Mouse (Mus musculus): ENCODE results near the gene Rims1. TPM values are rescaled to one million over a fixed set of nuclear protein-coding genes. Genes with fewer than 3 reads are reported as not detected.
A peak's percentile ranks its signal among the peaks of the same experiment; 100 is the strongest.

Rims1 gene
- polyA plus RNA-seq, 1 experiment, result not detected

GRCm38 (mm10) chr1:22585560-22585959 lies 220.2 kb downstream of the Rims1 start:
- WGBS, result 76% methylated on average over 3 of the region's 3 CpGs
- Histone ChIP-seq H3K4me1 (ENCODE audit: control insufficient read depth, insufficient read depth, low read length) (no peaks in the 10 kb centered on the region), H3K27ac (ENCODE audit: insufficient read depth, low read depth, low read length) (no peak overlapping the region), H3K4me3 (ENCODE audit: insufficient read depth, low read depth, low read length) (no peak overlapping the region)
- TF ChIP-seq POLR2A (IDR thresholded peaks at IDR 0.05; ENCODE audit: insufficient read depth, low read depth, low read length), result no peak
- no peak for TF ChIP-seq CTCF (IDR thresholded peaks at IDR 0.05; ENCODE audit: insufficient read depth, low read depth, low read length)

GRCm38 (mm10) chr1:22579470-22579869 lies 226.3 kb downstream of the Rims1 start:
- TF ChIP-seq CTCF (IDR thresholded peaks at IDR 0.05; ENCODE audit: insufficient read depth, low read depth, low read length) (no peak), POLR2A (IDR thresholded peaks at IDR 0.05; ENCODE audit: insufficient read depth, low read depth, low read length) (no peak)
- no peaks in the 10 kb centered on the region for H3K4me1 ChIP-seq (ENCODE audit: control insufficient read depth, insufficient read depth, low read length)
- 86% methylated on average over 3 of the region's 3 CpGs for WGBS
- no peak overlapping the region for H3K27ac ChIP-seq (ENCODE audit: insufficient read depth, low read depth, low read length)
- no peak overlapping the region for H3K4me3 ChIP-seq (ENCODE audit: insufficient read depth, low read depth, low read length)

GRCm38 (mm10) chr1:22572720-22573119 lies 233.1 kb downstream of the Rims1 start:
- 100% methylated on average over 1 of the region's 1 CpGs for WGBS
- no peaks in the 10 kb centered on the region for H3K4me1 ChIP-seq (ENCODE audit: control insufficient read depth, insufficient read depth, low read length)
- no peak overlapping the region for H3K27ac ChIP-seq (ENCODE audit: insufficient read depth, low read depth, low read length)
- TF ChIP-seq POLR2A (IDR thresholded peaks at IDR 0.05; ENCODE audit: insufficient read depth, low read depth, low read length), result no peak
- TF ChIP-seq CTCF (IDR thresholded peaks at IDR 0.05; ENCODE audit: insufficient read depth, low read depth, low read length), result no peak
- H3K4me3 ChIP-seq (ENCODE audit: insufficient read depth, low read depth, low read length), result no peak overlapping the region

GRCm38 (mm10) chr1:22546273-22546672 lies 259.5 kb downstream of the Rims1 start:
- Histone ChIP-seq H3K27ac (ENCODE audit: insufficient read depth, low read depth, low read length) (no peak overlapping the region), H3K4me3 (ENCODE audit: insufficient read depth, low read depth, low read length) (no peak overlapping the region), H3K4me1 (ENCODE audit: control insufficient read depth, insufficient read depth, low read length) (no peaks in the 10 kb centered on the region)
- TF ChIP-seq CTCF (IDR thresholded peaks at IDR 0.05; ENCODE audit: insufficient read depth, low read depth, low read length), result no peak
- TF ChIP-seq POLR2A (IDR thresholded peaks at IDR 0.05; ENCODE audit: insufficient read depth, low read depth, low read length), result no peak
- WGBS, result 100% methylated on average over 1 of the region's 1 CpGs

- no peak overlapping the region for H3K4me3 ChIP-seq (ENCODE audit: insufficient read depth, low read depth, low read length)
- H3K27ac ChIP-seq (ENCODE audit: insufficient read depth, low read depth, low read length), result no peak overlapping the region
- no peak for TF ChIP-seq POLR2A (IDR thresholded peaks at IDR 0.05; ENCODE audit: insufficient read depth, low read depth, low read length)
- no peak for TF ChIP-seq CTCF (IDR thresholded peaks at IDR 0.05; ENCODE audit: insufficient read depth, low read depth, low read length)
- 89% methylated on average over 7 of the region's 7 CpGs for WGBS
- peaks cover 7% of the 10 kb centered on the region for H3K4me1 ChIP-seq (ENCODE audit: control insufficient read depth, insufficient read depth, low read length)
These were observed 267.7 kb downstream of the Rims1 start for GRCm38 (mm10) chr1:22538129-22538528.

- 93% methylated on average over 2 of the region's 2 CpGs for WGBS
- Histone ChIP-seq H3K27ac (ENCODE audit: insufficient read depth, low read depth, low read length) (no peak overlapping the region), H3K4me1 (ENCODE audit: control insufficient read depth, insufficient read depth, low read length) (peaks cover 9% of the 10 kb centered on the region), H3K4me3 (ENCODE audit: insufficient read depth, low read depth, low read length) (no peak overlapping the region)
- no peak for TF ChIP-seq CTCF (IDR thresholded peaks at IDR 0.05; ENCODE audit: insufficient read depth, low read depth, low read length)
- TF ChIP-seq POLR2A (IDR thresholded peaks at IDR 0.05; ENCODE audit: insufficient read depth, low read depth, low read length), result no peak
These were observed 269.0 kb downstream of the Rims1 start for GRCm38 (mm10) chr1:22536776-22537175.

GRCm38 (mm10) chr1:22535049-22535448 lies 270.7 kb downstream of the Rims1 start:
- H3K4me3 ChIP-seq (ENCODE audit: insufficient read depth, low read depth, low read length), result no peak overlapping the region
- no peak for TF ChIP-seq POLR2A (IDR thresholded peaks at IDR 0.05; ENCODE audit: insufficient read depth, low read depth, low read length)
- TF ChIP-seq CTCF (IDR thresholded peaks at IDR 0.05; ENCODE audit: insufficient read depth, low read depth, low read length), result no peak
- 54% methylated on average over 4 of the region's 4 CpGs for WGBS

GRCm38 (mm10) chr1:22533146-22534096 lies 272.4 kb downstream of the Rims1 start:
- Histone ChIP-seq H3K4me3 (ENCODE audit: insufficient read depth, low read depth, low read length) (peak overlapping the region; percentile 57), H3K4me1 (ENCODE audit: control insufficient read depth, insufficient read depth, low read length) (peaks cover 9% of the 10 kb centered on the region), H3K27ac (ENCODE audit: insufficient read depth, low read depth, low read length) (no peak overlapping the region)
- 1% methylated on average over 112 of the region's 112 CpGs for WGBS
- no peak for TF ChIP-seq CTCF (IDR thresholded peaks at IDR 0.05; ENCODE audit: insufficient read depth, low read depth, low read length)
- TF ChIP-seq POLR2A (IDR thresholded peaks at IDR 0.05; ENCODE audit: insufficient read depth, low read depth, low read length), result no peak

More at GRCm38 (mm10) chr1:22535049-22535448, 270.7 kb downstream of the Rims1 start:
- Histone ChIP-seq H3K27ac (ENCODE audit: insufficient read depth, low read depth, low read length) (no peak overlapping the region), H3K4me1 (ENCODE audit: control insufficient read depth, insufficient read depth, low read length) (peaks cover 9% of the 10 kb centered on the region)

- TF ChIP-seq CTCF (IDR thresholded peaks at IDR 0.05; ENCODE audit: insufficient read depth, low read depth, low read length) (no peak), POLR2A (IDR thresholded peaks at IDR 0.05; ENCODE audit: insufficient read depth, low read depth, low read length) (no peak)
- Histone ChIP-seq H3K4me3 (ENCODE audit: insufficient read depth, low read depth, low read length) (no peak overlapping the region), H3K4me1 (ENCODE audit: control insufficient read depth, insufficient read depth, low read length) (no peaks in the 10 kb centered on the region), H3K27ac (ENCODE audit: insufficient read depth, low read depth, low read length) (no peak overlapping the region)
- WGBS, result 91% methylated on average over 4 of the region's 4 CpGs
These were observed 290.7 kb downstream of the Rims1 start for GRCm38 (mm10) chr1:22515103-22515502.

Measured in olfactory bulb, adult 2 months (tissue).